Mouse (Mus musculus): Measurements from ENCODE around the gene B430305J03Rik.

DNA sequence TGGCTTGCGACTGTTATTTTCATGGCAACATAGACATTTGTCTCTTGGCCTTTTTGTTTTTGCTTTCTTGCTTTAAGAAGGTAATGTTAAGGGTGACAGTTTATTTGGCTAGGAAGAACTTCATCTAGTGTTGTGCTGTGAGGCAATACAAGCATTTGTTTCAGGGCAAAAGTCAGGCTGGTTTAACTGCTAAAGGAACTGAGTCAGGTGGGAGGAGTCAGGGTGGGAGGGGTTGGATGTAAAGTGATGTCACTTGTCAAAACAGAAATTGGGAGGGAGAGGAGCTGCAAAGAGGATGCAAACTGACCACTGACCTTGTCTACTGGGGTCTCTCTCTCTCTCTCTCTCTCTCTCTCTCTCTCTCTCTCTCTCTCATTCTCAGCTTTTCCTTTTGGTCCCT is 2.7 kb upstream of the B430305J03Rik start:
- no peak for TF ChIP-seq CTCF (IDR thresholded peaks at IDR 0.05; ENCODE audit: low read depth, low read length)
- TF ChIP-seq POLR2A (IDR thresholded peaks at IDR 0.05; ENCODE audit: extremely low read depth, insufficient read depth, low read length) = no peak
